ENCODE assay signal across 8 mouse cellular contexts in genomic region chr7:24133425-24133995, GRCm38 (mm10). TPM values are rescaled to one million over a fixed set of nuclear protein-coding genes. Genes with fewer than 3 reads are reported as not detected.
DNase-seq lines count a peak whose midpoint lies in the region; ATAC-seq and TF ChIP-seq lines count a peak whose summit lies in the region.

No protein-coding gene starts in this region.

- H3K4me3 ChIP-seq in kidney, embryonic 16.5 days (ENCODE audit: low read length), result peak overlapping the region; percentile 89
- H3K4me3 ChIP-seq in bone marrow, adult 2 months (replicated peaks; ENCODE audit: control insufficient read depth, low read depth, low read length), result peak overlapping the region; percentile 87
- H3K4me3 ChIP-seq in heart, postnatal 0 days (ENCODE audit: low read depth, low read length), result peak overlapping the region; percentile 85
- H3K4me3 ChIP-seq in midbrain, embryonic 11.5 days (ENCODE audit: low read depth, low read length), result peak overlapping the region; percentile 69

- no peak for TF ChIP-seq CTCF in bone marrow, adult 2 months (IDR thresholded peaks at IDR 0.05; ENCODE audit: control insufficient read depth, insufficient read depth, low read length)
- no peak for TF ChIP-seq CTCF in heart, postnatal 0 days (IDR thresholded peaks at IDR 0.05; ENCODE audit: low read depth)

- H3K9me3 ChIP-seq in kidney, embryonic 16.5 days (ENCODE audit: low read length), result no peaks in the 10 kb centered on the region
- no peaks in the 10 kb centered on the region for H3K9me3 ChIP-seq in heart, postnatal 0 days (replicated peaks; ENCODE audit: control insufficient read depth, low read length)
- H3K9me3 ChIP-seq in midbrain, embryonic 11.5 days (ENCODE audit: control insufficient read depth, low read length), result no peaks in the 10 kb centered on the region

- no peak for TF ChIP-seq EP300 in heart, postnatal 0 days (IDR thresholded peaks at IDR 0.05; ENCODE audit: low read depth)

- peak overlapping the region; percentile 86 for H3K9ac ChIP-seq in kidney, embryonic 16.5 days (replicated peaks; ENCODE audit: low read length)
- peak overlapping the region; percentile 64 for H3K9ac ChIP-seq in heart, postnatal 0 days (replicated peaks; ENCODE audit: low read depth, low read length)
- H3K9ac ChIP-seq in midbrain, embryonic 11.5 days (ENCODE audit: low read length), result peak overlapping the region; percentile 76

- intact Hi-C loops in gastrocnemius, postnatal 14 days (cut with DNase I; ENCODE audit: low total_unique reads), result loop anchor here (10.0 kb wide), 1 partner anchor 121 kb away; the partner anchor contains the start of gene Zfp108

- H3K4me2 ChIP-seq in kidney, embryonic 16.5 days (replicated peaks; ENCODE audit: low read depth, low read length), result peak overlapping the region; percentile 92
- peak overlapping the region; percentile 70 for H3K4me2 ChIP-seq in heart, postnatal 0 days (ENCODE audit: low read depth, low read length)
- H3K4me2 ChIP-seq in midbrain, embryonic 11.5 days, result peak overlapping the region; percentile 69

- WGBS in kidney, embryonic 16.5 days, result 16% methylated on average over 6 of the region's 6 CpGs
- 20% methylated on average over 6 of the region's 6 CpGs for WGBS in bone marrow, adult 2 months
- 14% methylated on average over 6 of the region's 6 CpGs for WGBS in heart, postnatal 0 days
- 18% methylated on average over 6 of the region's 6 CpGs for WGBS in midbrain, embryonic 11.5 days

- ATAC-seq in kidney, embryonic 16.5 days (ENCODE audit: low FRiP score, low TSS enrichment), result peak; percentile 49
- ATAC-seq in heart, postnatal 0 days (ENCODE audit: insufficient read depth, low read depth), result no peak; the same call in 1 of the 2 replicates
- ATAC-seq in midbrain, embryonic 11.5 days (ENCODE audit: low FRiP score), result peak; percentile 71

- no peak for TF ChIP-seq POLR2A in bone marrow, adult 2 months (IDR thresholded peaks at IDR 0.05; ENCODE audit: borderline replicate concordance, control insufficient read depth, low read depth, low read length)

- peaks cover 24% of the 10 kb centered on the region for H3K36me3 ChIP-seq in kidney, embryonic 16.5 days (ENCODE audit: insufficient read depth, low read length)
- peaks cover 22% of the 10 kb centered on the region for H3K36me3 ChIP-seq in heart, postnatal 0 days (replicated peaks; ENCODE audit: control insufficient read depth, insufficient read depth, low read length)
- no peaks in the 10 kb centered on the region for H3K36me3 ChIP-seq in midbrain, embryonic 11.5 days (ENCODE audit: control insufficient read depth, insufficient read depth, low read length)

- no peak overlapping the region for H3K27ac ChIP-seq in kidney, embryonic 16.5 days (ENCODE audit: low read length)
- no peak overlapping the region for H3K27ac ChIP-seq in bone marrow, adult 2 months (ENCODE audit: control insufficient read depth, insufficient read depth, low read depth, low read length, poor library complexity)
- no peak overlapping the region for H3K27ac ChIP-seq in heart, postnatal 0 days (ENCODE audit: low read depth)
- no peak overlapping the region for H3K27ac ChIP-seq in midbrain, embryonic 11.5 days (ENCODE audit: low read depth, low read length)

- no peak for DNase-seq in kidney, postnatal 10 days
- no peak for DNase-seq in heart, postnatal 0 days (ENCODE audit: low spot score)
- DNase-seq in midbrain, embryonic 11.5 days (ENCODE audit: low spot score, missing footprints), result peak; percentile 86
- no peak for DNase-seq in ovary, adult 18-20 months (ENCODE audit: low spot score)
- DNase-seq in ovary, postnatal 36 days (ENCODE audit: low spot score), result no peak
- no peak for DNase-seq in gastrocnemius, postnatal 14 days

- H3K4me1 ChIP-seq in kidney, embryonic 16.5 days (ENCODE audit: insufficient read depth, low read length), result peaks cover 7% of the 10 kb centered on the region
- H3K4me1 ChIP-seq in bone marrow, adult 2 months (ENCODE audit: control insufficient read depth, insufficient read depth, low read length), result peaks cover 1% of the 10 kb centered on the region; the same call in 1 of the 2 replicates
- peaks cover 14% of the 10 kb centered on the region for H3K4me1 ChIP-seq in heart, postnatal 0 days (ENCODE audit: control insufficient read depth, insufficient read depth)
- peaks cover 6% of the 10 kb centered on the region; the same call in 1 of the 2 replicates for H3K4me1 ChIP-seq in midbrain, embryonic 11.5 days (ENCODE audit: control insufficient read depth, insufficient read depth, low read length)

- no peaks in the 10 kb centered on the region for H3K27me3 ChIP-seq in kidney, embryonic 16.5 days (ENCODE audit: insufficient read depth, low read length)
- no peaks in the 10 kb centered on the region for H3K27me3 ChIP-seq in heart, postnatal 0 days (ENCODE audit: control insufficient read depth, insufficient read depth, low read length)
- H3K27me3 ChIP-seq in midbrain, embryonic 11.5 days (ENCODE audit: control insufficient read depth, insufficient read depth, low read length), result no peaks in the 10 kb centered on the region

RNA-seq across cellular contexts. Expression of gene Zfp235, which starts 0.5 kb away (rescaled TPM):
- polyA plus RNA-seq in kidney, embryonic 16.5 days (2015; fragmentation: Nextera tagmentation; extraction: Ambion mirVana), result 19.0 and 19.3 TPM in 2 replicates
- 1.7 and 4.5 TPM in 2 replicates for polyA plus RNA-seq in bone marrow, adult 2 months (2011; ENCODE audit: insufficient read depth, insufficient read length, low replicate concordance, missing spikeins)
- 7.7 and 8.6 TPM in 2 replicates for total RNA-seq in heart, postnatal 0 days (2014; rRNA removed; ENCODE audit: low replicate concordance)
- polyA plus RNA-seq in heart, postnatal 0 days (2015; fragmentation: Nextera tagmentation; extraction: Ambion mirVana), result 4.9 and 5.6 TPM in 2 replicates
- 13.5 and 16.6 TPM in 2 replicates for polyA plus RNA-seq in midbrain, embryonic 11.5 days (2014; fragmentation: Nextera tagmentation; extraction: Ambion mirVana)
- total RNA-seq in gastrocnemius, postnatal 14 days (2021), result 1 to 10 TPM; 3.8 to 4.0 TPM

RNA-seq across cellular contexts. Expression of gene Zfp112, which starts 21.4 kb away (rescaled TPM):
- polyA plus RNA-seq in kidney, embryonic 16.5 days (2015; fragmentation: Nextera tagmentation; extraction: Ambion mirVana), result 6.3 and 8.4 TPM in 2 replicates
- 0.36 and 0.65 TPM in 2 replicates for polyA plus RNA-seq in bone marrow, adult 2 months (2011; ENCODE audit: insufficient read depth, insufficient read length, low replicate concordance, missing spikeins)
- total RNA-seq in heart, postnatal 0 days (2014; rRNA removed; ENCODE audit: low replicate concordance), result 2.2 and 4.3 TPM in 2 replicates
- polyA plus RNA-seq in heart, postnatal 0 days (2015; fragmentation: Nextera tagmentation; extraction: Ambion mirVana), result 3.8 and 3.9 TPM in 2 replicates
- 4.1 and 4.3 TPM in 2 replicates for polyA plus RNA-seq in midbrain, embryonic 11.5 days (2014; fragmentation: Nextera tagmentation; extraction: Ambion mirVana)
- 1 to 10 TPM; 2.7 to 3.5 TPM for total RNA-seq in gastrocnemius, postnatal 14 days (2021)

RNA-seq across cellular contexts. Expression of gene Zfp114, which starts 41.4 kb away (rescaled TPM):
- polyA plus RNA-seq in kidney, embryonic 16.5 days (2015; fragmentation: Nextera tagmentation; extraction: Ambion mirVana), result 6.1 and 6.9 TPM in 2 replicates
- polyA plus RNA-seq in bone marrow, adult 2 months (2011; ENCODE audit: insufficient read depth, insufficient read length, low replicate concordance, missing spikeins), result not detected in 2 replicates
- 0.19 and 1.1 TPM in 2 replicates for total RNA-seq in heart, postnatal 0 days (2014; rRNA removed; ENCODE audit: low replicate concordance)
- polyA plus RNA-seq in heart, postnatal 0 days (2015; fragmentation: Nextera tagmentation; extraction: Ambion mirVana), result 0.42 and 0.86 TPM in 2 replicates
- 4.6 and 4.8 TPM in 2 replicates for polyA plus RNA-seq in midbrain, embryonic 11.5 days (2014; fragmentation: Nextera tagmentation; extraction: Ambion mirVana)
- under 1 TPM in 1 of 2 experiments, not detected in 1; 0.51 TPM for total RNA-seq in gastrocnemius, postnatal 14 days (2021)

RNA-seq across cellular contexts. Expression of gene Zfp180, which starts 51.8 kb away (rescaled TPM):
- 24.6 and 25.0 TPM in 2 replicates for polyA plus RNA-seq in kidney, embryonic 16.5 days (2015; fragmentation: Nextera tagmentation; extraction: Ambion mirVana)
- 7.9 and 12.7 TPM in 2 replicates for polyA plus RNA-seq in bone marrow, adult 2 months (2011; ENCODE audit: insufficient read depth, insufficient read length, low replicate concordance, missing spikeins)
- total RNA-seq in heart, postnatal 0 days (2014; rRNA removed; ENCODE audit: low replicate concordance), result 10.3 and 19.5 TPM in 2 replicates
- polyA plus RNA-seq in heart, postnatal 0 days (2015; fragmentation: Nextera tagmentation; extraction: Ambion mirVana), result 6.9 and 7.1 TPM in 2 replicates
- 34.1 and 36.5 TPM in 2 replicates for polyA plus RNA-seq in midbrain, embryonic 11.5 days (2014; fragmentation: Nextera tagmentation; extraction: Ambion mirVana)
- 1 to 10 TPM; 5.8 to 6.0 TPM for total RNA-seq in gastrocnemius, postnatal 14 days (2021)
